Mouse (Mus musculus) CD8-positive naive resting alpha-beta T cell, adult 2 months (primary cell): Measurements from ENCODE around the gene 4930535I16Rik.

Source experiments
- DNase-seq, 2 experiments: peaks; one replicate each; pipeline ENCODE4 v3.0.0; 2022; ENCODE audit warnings: low read depth in 2 of 2, low spot score in 2 of 2

Gene 4930535I16Rik

DNA sequence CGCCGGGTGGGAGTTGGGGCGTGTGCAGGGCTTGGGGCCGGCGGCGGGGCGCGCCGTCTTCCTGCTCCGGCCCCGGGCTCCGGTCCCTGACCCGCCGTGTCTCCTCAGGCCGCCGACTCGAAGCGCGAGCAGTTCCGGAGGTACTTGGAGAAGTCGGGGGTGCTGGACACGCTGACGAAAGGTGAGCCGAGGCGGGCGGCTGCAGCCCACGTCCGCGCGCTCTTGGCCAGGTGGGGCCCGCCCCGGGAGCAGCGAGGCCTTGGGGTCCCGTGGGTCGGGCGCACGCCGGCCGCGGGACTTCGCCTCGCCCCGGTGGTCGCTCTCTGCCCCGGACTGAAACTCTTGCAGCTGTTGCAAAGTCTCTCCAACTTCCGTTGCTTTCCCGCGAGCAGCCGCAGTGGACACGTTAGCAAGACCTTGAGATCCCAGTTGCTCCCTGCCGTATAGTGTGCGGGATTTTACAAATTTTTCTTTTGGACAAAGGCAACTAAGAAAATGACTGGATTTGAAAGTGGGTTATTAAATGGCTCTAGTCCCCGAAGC, 12.6 kb downstream of the 4930535I16Rik start:
- no peak for DNase-seq

DNA sequence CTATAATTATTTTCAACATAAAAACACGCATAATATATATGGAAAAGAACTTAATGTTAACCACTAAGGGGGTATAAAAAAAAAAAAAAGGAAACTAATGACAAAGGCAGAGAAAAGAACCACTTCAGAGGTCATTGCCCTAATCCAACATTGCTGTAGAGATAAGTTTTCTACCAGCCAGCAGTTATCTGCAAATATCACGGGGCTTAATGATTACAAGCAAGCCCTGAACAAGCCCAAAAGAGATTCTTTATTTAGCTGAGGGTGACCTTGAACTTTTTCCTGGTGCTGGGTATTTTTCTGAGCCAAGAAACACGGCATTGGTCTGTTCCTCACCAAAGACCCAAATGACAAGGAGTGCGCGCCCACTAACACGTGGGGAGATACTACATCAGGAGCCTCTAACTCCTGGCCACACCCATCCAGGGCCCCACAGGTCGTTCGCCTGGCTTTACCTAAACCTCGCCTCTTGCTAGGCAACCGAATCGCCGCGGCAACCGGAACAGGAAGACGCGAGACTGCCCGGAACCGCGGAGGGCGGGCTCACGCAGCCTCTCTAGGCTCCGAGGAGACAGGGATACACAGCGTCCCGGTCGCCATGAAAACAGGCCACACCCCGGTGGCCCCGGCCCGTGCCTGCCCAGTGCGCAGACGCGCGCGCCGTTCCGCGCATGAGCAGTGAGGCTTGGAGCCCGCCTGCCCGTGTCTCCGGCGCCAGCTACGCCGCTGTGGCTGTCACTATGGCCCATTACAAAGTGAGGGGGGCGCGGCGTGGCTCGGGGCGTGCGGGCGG, 13.3 kb downstream of the 4930535I16Rik start, which contains the start of gene Mycbp:
Mycbp (plus strand) TSS at position 500 of the 793 bp plus-strand sequence.
- DNase-seq: peak; percentile 99 to 100

DNA sequence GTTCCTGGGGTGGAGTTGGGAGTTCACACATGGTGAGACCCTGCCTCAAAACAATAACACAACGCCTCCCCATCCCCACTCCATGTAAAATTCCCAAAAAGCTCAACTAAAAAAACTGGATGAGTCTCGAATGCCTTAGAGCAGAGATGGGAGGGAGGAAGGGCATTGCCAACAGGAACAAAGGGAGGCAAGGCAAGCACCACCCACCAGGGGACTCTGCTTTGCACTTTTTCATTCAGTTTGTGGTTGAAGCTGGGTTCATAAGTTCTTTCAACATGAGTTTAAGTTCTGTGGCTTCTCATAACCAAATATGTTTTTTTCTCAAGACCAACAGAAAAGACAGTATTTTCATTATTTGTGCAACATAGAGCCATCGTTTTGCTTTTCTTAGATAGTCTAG, 14.4 kb downstream of the 4930535I16Rik start:
- no peak for DNase-seq

DNA sequence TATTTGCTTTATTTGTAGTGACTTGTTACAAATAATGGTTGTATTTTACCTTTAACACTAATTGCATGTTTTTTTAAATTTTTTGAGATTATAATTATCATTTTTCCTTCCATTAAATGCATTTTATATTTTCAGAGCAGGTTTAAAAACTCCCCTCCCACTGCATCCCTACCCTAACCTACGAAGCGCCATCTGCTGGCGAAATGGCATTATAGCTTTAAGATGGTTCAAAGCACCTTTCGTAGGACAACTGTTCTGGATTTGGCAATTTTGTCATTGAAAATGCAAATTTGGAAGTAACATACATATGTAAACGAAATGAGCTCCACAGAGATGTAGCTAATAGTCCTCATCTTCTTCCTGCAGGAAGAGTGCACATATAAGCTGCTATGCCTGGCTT, 19.1 kb downstream of the 4930535I16Rik start:
- DNase-seq: peak; percentile 27 to 44

DNA sequence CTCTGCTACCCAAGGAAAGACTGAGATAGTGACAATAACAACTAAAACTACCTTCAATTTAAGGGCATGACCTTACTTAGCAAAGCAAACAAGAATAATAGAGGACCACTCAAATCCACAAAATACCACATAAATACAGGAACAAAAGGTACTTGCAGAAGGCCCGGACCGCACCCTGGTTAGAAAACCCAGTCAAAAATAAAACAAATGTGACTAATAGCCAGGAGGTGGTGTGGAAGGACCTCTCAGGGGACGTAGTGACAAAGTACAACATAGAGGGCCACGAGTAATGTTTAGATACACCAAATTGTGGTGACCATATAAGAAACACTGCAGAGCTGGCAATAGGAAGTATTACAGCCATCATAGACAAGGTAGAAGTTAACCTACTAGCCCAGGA, 23.5 kb downstream of the 4930535I16Rik start:
- no peak for DNase-seq

DNA sequence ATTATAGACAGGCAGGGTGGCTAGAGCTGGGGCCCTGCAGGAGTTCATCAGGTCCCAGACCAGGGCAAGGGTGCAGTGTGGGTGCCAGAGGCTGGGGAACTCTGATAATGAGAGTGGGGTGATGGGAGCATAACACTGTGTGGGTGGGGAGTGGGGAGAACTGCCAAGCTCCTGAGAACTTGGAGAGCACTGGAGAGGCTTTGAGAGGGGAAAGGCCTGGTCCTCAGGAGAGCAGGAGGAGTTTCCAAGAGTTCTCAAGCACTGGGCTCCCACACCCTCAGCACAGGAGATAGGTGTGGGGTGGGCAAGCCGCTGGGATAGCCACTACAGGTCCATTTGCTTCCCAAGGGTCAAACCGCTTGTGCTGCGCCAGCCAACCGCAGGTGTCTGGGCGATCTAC, 24.1 kb downstream of the 4930535I16Rik start:
- no peak for DNase-seq
